Mouse (Mus musculus) T-helper 1 cell (primary cell): ENCODE measurements around the gene Dnajc21.
"Not testable (repeated sequence)": the region's sequence is repeated elsewhere in the genome, so short reads cannot be mapped to it uniquely, and the experiment has no call there.

Experiments
- in situ Hi-C: fragments of 300-600 bp; cut with MboI, MseI; formaldehyde crosslinking; loops from one replicate; pipeline ENCODE4 v1.15.1; 2025; ENCODE audit warnings: high pct_unique_total_duplicates

Gene Dnajc21

GRCm38 (mm10) chr15:10470151-10470831 lies at the start of gene Dnajc21:
Dnajc21 (minus strand) TSS chr15:10470516.
- in situ Hi-C loops, result loop anchor here (10.0 kb wide), 1 partner anchor 915 kb away; no protein-coding TSS in a partner anchor

DNA sequence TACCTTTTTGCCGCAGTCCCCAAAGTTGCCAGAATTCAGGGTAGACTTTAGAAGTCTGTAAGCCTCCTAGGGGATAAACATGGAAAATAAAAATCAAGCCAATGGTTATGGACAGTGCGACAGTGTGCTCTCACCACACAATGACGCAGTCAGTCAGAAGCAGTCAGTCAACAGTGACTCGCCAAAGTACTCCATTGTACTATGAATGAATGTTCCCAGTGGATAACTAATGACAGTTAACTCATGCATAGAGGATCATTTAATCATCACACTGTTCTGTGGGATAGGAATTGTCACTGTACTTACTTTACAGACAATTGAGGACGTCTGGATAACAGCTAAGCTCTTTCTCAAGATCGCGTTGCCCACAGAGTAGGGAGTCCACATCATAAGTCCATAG lies 44.9 kb upstream of the Dnajc21 start:
- in situ Hi-C loops, result no loop called here

DNA sequence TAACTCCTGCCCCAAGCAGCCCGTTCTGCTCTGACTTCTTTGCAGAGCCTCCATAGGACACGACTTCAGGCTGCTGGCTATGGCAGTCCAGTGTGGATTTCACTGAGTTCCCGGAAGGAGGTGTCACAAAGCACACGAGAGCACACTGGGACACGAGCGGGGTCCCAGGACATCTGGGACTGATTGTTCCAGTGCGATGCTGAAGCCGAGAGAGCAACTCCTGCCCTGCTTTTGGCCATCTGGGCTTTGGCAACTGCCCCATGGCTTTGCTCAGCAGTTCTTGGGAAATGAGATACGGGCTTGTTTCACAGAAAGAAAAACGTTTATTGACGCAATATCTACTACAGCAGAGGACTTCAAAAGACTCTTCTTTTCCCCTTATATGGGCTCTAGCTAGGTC lies 35.8 kb upstream of the Dnajc21 start:
- in situ Hi-C loops, result no loop called here

- in situ Hi-C loops, result no loop called here
Measured at GRCm38 (mm10) chr15:10500838-10501719, 30.8 kb upstream of the Dnajc21 start.

- in situ Hi-C loops, result no loop called here
Measured at GRCm38 (mm10) chr15:10500035-10500434, 29.7 kb upstream of the Dnajc21 start.

DNA sequence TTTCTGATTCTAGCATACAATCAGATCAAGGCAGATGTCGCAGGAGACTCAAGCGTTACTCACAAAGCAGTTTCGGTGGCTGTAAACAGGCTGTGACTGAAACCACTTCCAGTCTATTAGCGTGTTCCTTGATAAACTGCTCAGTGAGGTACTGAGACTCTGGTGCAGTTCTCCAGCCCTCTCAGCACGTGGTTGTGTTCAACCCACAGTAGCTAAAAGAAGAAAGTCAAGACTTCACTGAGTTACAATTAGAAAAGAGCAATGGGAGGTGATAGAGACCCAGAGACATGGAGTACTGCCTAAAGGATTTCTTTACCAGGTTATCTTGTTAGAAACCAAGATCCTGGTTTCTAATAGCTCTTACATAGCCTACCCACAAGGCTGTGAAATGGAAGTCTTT lies 29.3 kb upstream of the Dnajc21 start:
- in situ Hi-C loops, result no loop called here

GRCm38 (mm10) chr15:10496696-10497095 lies 26.4 kb upstream of the Dnajc21 start:
- in situ Hi-C loops, result not testable (repeated sequence)

GRCm38 (mm10) chr15:10495944-10496343 lies 25.6 kb upstream of the Dnajc21 start:
- in situ Hi-C loops, result no loop called here

- in situ Hi-C loops, result no loop called here
Measured at GRCm38 (mm10) chr15:10490101-10490500, 19.8 kb upstream of the Dnajc21 start.

- in situ Hi-C loops, result loop anchor here (5.0 kb wide), 1 partner anchor 740 kb away; the partner anchor contains the start of gene Spef2
Measured at GRCm38 (mm10) chr15:10487246-10487645, 16.9 kb upstream of the Dnajc21 start.

GRCm38 (mm10) chr15:10486365-10486839 lies 16.1 kb upstream of the Dnajc21 start:
- in situ Hi-C loops, result loop anchor here (5.0 kb wide), 1 partner anchor 739 kb away; the partner anchor contains the start of gene Spef2

DNA sequence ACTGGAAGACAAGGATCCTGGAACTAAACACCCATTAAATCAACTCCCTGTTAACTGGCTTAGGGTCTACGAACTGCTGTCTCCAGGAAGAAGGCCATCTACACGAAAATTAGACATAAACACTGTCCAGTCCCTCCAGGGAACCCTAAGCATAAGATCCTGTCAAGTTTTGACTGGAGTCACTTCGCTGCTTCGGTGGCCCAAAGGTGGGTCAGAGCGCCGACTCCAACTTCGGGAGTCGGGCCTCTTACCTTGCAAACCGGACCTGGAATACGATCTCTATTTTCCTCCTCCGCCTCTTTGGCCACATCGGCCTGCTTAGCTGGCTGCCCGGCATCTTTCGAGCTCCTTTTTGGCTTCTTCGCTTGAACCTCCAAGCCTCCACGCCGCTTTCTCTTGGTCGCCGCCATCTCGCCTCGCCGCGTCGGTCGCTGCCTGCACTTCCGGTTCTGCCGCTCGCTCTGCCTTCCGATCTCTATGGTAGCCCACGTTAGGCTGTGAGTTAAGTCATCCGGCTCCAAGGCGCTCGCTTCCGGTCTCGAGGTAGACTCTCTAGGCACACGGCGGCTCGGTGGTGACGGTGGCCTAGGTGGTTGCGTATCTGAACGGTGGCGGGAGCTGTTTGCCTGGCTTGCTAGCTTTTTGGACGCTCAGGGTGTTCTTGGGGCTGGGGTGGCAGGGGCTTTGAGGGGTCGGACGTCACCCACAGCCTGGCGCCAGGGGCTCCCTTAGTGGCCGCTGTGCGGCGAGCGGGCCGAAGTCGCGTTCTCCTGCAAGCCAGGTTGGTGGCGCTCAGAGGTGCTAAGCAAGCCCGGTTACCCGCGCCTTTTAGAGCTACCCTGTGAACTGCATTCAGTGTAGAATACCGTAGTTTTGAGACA lies 15.4 kb upstream of the Dnajc21 start, which contains the start of the genes Brix1 and Rad1:
Gene Brix1, minus strand, starts transcription at position 464 of the 881 bp plus-strand sequence.
Gene Rad1, plus strand, starts transcription at position 535 of the 881 bp plus-strand sequence.
- in situ Hi-C loops, result loop anchor here (5.0 kb wide), 1 partner anchor 738 kb away; the partner anchor contains the start of gene Spef2

DNA sequence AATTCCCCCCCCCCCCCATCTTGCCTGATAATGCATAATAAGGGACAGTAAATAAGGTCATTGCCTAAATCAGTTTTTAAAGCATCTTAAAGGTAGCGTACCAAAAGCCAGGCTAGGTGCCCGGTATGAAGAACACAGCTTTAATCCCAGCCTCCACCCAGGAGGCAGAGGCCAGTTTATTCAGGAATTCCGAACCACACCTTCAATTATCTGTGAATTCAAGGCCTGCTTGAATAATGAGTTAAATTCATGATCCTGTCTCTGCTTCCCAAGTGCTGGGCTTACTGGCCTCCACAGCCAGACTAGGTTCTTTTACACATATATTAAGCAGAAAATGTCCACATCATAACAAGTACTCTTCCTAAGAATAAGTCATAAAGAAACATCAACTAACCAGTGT lies 625 bp upstream of the Dnajc21 start:
- in situ Hi-C loops, result loop anchor here (10.0 kb wide), 1 partner anchor 914 kb away; no protein-coding TSS in a partner anchor

- in situ Hi-C loops, result loop anchor here (10.0 kb wide), 1 partner anchor 915 kb away; no protein-coding TSS in a partner anchor
Measured at GRCm38 (mm10) chr15:10469641-10470150, 620 bp downstream of the Dnajc21 start.

GRCm38 (mm10) chr15:10468761-10469160 lies 1.6 kb downstream of the Dnajc21 start:
- in situ Hi-C loops, result no loop called here

GRCm38 (mm10) chr15:10464678-10465077 lies 5.6 kb downstream of the Dnajc21 start:
- in situ Hi-C loops, result no loop called here

GRCm38 (mm10) chr15:10463555-10463954 lies 6.8 kb downstream of the Dnajc21 start:
- in situ Hi-C loops, result no loop called here

GRCm38 (mm10) chr15:10460986-10461385 lies 9.3 kb downstream of the Dnajc21 start:
- in situ Hi-C loops, result no loop called here

DNA sequence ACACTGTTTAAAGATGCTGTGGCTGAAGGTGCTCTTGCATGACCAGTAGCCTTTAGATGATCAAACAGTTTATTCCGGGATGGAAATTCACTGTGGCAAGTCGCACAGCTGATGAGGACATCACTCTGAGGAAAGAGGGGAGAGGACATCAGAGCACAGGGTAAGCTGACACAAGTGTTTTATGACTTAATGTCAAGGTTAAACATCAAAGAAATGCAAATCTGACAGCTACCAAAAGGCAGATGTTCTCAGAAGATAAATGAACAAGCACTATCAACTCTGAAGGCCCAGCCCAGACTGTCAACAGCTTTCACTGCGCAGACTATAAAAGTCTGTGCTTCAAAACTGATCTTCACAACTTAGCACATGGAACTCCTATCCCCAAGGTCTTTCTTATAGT lies 23.2 kb downstream of the Dnajc21 start:
- in situ Hi-C loops, result no loop called here

DNA sequence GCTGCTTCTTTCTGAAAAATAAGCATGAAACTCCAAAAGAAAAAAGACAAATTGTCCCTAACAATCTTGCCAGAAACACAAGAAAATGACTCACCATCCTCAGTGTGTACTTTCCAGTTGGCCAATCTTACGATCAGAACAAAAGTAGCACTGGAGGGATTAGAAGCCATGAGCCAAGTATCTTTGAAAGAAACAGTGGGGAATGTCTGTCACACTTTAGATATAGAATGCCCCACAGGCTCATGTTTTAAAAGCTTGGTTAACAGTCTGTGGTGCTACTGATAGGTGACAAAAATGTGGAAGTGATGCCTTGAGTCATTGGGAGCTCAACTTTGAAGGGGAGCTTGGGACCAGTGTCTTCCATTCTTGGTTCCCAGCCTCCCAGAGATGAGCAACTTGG lies 28.0 kb downstream of the Dnajc21 start:
- in situ Hi-C loops, result no loop called here

GRCm38 (mm10) chr15:10441493-10441892 lies 28.8 kb downstream of the Dnajc21 start:
- in situ Hi-C loops, result no loop called here
